Mouse (Mus musculus) T-helper 2 cell (primary cell): ENCODE data around the gene Slc25a38.
"Not testable (repeated sequence)": the region's sequence is repeated elsewhere in the genome, so short reads cannot be mapped to it uniquely, and the experiment has no call there.

Experiments used
- in situ Hi-C: fragments of 300-600 bp; cut with MboI, MseI; formaldehyde crosslinking; loops from one replicate; pipeline ENCODE4 v1.15.1; 2025; ENCODE audit warnings: high pct_unique_total_duplicates

Gene Slc25a38

DNA sequence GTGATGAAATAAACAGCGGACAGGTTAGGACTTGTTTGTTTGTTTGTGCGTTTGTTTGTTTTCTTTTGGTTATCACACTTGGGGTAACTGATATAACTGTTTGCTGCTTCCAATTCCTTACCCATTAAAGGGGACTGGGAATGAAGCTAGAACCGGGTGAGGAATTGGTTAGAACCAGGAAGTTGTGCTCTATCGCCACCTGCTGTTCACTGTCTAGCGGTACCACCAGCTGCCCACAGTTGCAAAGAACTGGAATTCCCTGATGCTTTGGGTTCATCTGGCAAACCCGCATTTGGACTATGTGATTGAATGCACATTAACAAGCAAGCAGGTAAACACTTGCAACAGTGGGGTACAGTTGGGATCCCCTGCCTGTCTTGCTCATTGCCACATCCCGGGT lies 11.5 kb upstream of the Slc25a38 start:
- in situ Hi-C loops: loop anchor here (10.0 kb wide), 1 partner anchor 74 kb away; the partner anchor contains the start of gene Xirp1

DNA sequence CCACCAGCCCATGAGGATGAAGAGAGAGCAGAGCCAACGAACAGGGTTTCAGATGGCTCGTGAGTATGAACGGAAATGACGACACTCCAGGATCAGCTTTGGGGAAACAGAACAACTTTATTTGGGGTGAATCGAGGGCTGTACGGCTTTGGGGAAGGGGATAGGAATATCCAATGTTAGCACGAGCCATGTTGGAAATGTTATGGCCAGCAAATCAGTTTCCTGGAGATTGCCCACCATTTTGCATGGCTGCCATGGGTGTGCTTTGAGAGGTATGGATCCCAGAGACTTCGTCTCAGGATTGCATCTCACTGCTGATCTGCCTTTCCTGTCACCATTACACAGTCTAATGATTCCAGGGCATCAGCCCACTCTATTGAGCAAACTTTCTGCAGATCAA lies 10.9 kb upstream of the Slc25a38 start:
- in situ Hi-C loops: loop anchor here (10.0 kb wide), 1 partner anchor 75 kb away; the partner anchor contains the start of gene Xirp1

DNA sequence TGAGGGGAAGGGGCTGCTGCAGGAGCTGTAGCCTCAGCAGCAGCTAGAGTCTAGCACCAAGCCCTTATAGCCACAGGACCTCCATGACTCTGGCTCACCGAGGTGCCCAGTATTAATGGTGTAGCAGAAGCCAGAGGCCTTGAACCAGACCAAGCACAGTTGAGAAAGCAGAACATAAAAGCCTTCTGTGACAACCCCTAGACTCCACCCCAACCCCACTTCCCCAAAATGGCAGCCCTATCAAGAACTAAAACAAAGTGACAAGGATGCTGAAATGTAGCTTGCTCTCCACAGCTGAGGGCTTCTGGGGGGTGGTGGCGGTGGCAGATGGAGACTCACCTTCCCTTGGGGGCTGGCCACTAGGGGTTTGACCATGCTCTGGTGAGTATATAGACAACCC lies 9.0 kb upstream of the Slc25a38 start:
- in situ Hi-C loops: no loop called here

DNA sequence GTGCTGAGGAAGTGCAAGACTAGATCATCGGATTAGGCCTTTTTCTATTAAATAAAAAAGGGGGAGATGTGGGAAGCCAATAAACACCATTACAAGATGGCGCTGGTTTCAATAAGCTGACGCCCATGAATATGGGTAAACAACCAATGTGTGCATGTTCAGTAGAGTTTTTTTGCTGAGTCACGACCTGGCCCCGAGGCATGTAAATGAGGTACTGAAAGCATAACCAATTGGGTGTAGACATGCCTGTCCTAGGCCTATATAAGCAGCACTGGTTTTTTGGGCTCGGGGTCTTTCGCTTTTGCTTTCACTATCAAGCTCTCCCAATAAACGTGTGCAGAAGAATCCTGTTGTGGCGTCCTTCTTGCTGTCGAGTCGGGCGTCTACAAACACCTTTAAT lies 1.2 kb upstream of the Slc25a38 start:
- in situ Hi-C loops: not testable (repeated sequence)

DNA sequence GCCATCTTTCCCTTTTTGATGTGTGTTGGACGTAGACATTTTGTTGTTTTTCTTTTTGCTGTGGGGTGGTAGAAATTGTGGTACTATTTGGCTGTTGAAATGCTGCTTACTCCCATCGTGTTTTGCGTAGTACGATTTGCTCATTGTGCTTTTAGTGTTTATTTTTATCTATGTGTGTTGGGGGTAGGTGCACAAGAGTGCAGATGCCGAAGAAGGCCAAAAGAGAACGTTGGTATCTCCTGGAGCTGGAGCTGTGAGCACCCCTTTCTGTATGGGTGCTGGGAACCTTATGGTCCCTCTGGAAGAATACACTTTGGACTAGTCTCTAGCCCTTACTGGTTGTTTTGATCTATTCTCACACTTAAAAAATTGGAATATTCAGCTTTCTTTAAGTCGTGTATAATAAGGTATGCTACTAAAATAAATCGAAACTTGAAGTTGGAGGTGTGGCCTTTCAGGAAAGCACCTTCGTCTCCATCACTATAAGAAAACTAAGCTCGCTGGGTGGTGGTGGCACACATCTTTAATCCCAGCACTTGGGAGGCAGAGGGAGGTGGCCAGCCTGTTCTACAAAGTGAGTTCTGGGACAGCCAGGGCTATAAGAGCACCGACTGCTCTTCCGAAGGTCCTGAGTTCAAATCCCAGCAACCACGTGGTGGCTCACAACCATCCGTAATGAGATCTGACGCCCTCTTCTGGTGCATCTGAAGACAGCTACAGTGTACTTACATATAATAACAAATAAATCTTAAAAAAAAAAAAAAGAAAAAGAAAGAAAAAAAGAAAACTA lies 1.2 kb downstream of the Slc25a38 start:
- in situ Hi-C loops: no loop called here

DNA sequence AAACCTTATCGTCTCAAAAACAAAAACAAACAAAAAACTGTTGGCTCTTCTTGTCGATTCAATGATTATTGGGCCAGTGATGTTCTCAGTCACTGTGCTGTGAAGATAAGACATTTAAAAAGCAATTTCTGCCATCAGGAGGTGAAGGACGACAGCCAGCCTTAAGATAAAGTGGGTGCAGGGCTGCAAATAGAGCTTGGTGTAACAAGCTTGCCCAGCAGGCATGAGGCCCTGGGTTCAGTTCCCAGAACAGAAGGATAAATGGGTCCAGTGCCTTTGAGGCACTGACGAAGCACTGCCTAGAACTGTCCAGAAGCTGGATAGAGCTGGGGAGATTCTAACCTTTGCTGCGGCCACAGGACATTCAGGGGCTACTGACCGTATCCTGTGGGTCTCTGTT lies 2.3 kb downstream of the Slc25a38 start:
- in situ Hi-C loops: no loop called here

DNA sequence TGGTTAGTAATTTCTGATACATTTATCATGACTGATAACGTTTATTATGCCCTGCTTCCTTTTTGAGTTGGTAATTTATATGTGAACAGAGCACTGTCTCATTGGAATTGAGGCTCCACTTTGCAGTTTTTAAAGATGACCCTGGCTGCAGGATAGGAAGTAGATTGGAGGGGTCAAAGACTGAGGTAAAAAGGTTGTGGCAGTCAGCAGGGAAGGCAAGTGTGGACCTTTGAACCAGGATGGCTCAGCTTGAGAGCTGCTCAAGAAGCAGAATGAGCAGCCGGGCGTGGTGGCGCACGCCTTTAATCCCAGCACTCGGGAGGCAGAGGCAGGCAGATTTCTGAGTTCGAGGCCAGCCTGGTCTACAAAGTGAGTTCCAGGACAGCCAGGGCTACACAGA lies 3.3 kb downstream of the Slc25a38 start:
- in situ Hi-C loops: no loop called here

DNA sequence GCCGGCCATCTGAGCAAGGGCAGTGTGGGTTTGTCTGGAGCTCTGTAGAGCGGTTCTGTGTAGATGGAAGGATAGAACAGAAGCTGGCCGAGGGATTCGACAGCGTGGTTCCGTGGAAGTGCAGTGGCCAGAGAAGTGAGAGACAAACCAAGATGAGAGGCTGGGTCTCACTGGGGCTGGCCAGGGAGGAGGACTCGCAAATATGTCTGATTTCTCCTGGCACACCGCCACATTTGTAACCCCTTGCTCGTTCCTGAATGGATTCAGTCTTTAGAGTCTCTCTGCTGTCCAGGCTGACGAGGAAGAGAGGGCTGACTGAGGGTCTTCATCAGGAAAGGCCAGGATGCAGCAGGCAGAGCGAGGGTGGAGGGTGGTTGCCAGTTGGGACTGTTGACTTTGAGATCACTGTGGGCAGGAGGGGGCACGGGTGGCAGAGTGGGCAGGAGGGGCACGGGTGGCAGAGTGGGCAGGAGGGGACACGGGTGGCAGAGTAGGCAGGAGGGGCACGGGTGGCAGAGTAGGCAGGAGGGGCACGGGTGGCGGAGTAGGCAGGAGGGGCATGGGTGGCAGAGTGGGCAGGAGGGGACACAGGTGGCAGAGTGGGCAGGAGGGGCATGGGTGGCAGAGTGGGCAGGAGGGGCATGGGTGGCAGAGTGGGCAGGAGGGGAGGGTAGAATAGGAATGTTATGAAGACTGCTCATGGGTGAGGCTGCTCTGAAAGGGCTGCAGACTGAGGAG lies 4.0 kb downstream of the Slc25a38 start:
- in situ Hi-C loops: no loop called here

DNA sequence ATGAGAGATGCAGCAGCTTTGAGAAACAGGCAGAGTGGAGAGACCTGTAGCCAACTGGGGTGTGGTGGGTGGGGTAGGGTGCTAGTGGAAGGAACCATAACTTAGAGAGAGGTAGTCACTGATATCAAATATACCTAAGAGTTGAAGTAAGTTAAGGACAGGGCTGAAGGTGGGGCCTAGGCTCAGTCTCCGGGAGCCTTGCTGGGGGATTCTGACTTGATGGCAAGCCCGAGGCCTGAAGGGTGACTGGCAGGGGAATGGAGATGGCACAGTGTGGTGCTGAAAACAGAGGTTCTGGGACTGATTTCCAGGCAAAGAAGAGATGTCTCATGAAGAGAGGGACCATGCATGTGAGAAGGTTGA lies 4.6 kb downstream of the Slc25a38 start:
- in situ Hi-C loops: no loop called here

DNA sequence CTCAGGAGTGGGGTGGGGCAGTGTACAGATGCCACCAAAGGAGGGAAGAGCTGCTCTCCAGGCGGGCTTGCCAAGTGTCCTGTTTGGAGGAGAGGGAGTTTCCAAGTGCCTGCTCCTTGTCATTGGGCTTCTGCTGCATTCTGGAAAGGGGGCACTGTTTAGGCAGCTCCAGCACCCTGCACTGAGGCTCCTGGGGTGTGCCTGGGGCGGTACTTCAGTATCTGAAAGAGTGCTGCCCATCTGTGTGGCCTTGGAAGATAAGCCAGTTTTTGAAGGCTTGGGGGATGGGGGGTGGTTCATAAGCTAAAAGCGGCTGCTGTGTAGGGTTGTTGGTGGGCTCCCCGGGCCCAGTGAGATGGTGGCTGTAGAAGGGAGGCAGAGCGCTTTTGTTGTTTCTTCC lies 5.4 kb downstream of the Slc25a38 start:
- in situ Hi-C loops: no loop called here

DNA sequence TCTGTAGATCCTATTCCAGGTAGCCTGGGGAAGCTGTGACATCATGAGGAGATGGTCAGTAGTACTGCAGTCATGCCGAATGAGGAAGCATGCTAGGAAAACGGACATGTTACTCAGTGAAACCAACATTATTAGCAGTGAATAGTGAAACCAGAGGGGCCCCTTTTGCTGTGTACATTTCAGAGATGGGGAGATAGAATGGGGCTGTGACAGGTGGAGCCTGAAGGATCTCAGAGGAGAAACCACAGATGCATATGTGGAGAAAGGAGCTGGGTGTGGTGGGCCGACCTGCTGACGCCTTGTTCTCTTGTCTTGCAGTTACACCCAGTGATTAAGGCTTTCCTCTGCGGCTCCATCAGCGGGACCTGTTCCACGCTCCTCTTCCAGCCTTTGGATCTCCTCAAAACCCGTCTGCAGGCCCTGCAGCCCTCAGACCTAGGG lies 6.0 kb downstream of the Slc25a38 start:
- in situ Hi-C loops: no loop called here

DNA sequence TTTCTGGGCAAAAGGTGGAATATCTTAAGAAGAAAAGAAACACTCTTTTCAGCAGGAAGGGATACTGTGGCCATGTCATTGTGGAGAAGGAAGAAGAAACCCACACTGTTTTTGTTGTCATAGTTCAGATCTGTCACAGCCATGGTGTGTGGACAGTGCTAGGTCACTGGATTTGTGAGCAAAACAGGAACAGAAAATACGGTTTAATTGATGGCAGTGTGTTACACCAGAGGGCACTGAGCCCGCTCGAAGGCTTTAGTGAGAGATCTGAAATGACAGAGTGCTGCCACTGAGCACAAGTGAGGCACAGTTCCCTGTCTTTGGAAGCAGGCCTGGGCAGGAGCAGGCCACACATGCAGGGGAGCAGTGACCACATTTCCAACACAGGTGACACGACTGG lies 8.0 kb downstream of the Slc25a38 start:
- in situ Hi-C loops: no loop called here

DNA sequence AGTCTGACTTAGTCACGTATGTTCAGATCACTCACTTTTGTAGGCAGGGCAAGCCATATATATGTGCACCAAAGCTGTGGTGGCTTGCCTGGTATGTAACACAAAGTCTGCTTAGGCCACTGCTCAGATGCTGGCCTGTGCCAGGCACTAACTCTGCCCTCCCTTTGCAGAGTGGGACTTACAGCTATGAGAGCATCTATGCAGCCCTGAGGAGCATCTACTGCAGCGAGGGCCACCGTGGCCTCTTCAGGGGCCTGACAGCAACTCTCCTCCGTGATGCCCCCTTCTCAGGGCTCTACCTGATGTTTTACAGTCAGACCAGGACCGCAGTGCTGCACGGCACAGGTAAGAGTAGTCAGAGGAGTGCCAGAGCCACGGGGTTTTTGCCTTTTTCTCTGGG lies 10.3 kb downstream of the Slc25a38 start:
- in situ Hi-C loops: loop anchor here (10.0 kb wide), 1 partner anchor 96 kb away; the partner anchor contains the start of gene Xirp1

DNA sequence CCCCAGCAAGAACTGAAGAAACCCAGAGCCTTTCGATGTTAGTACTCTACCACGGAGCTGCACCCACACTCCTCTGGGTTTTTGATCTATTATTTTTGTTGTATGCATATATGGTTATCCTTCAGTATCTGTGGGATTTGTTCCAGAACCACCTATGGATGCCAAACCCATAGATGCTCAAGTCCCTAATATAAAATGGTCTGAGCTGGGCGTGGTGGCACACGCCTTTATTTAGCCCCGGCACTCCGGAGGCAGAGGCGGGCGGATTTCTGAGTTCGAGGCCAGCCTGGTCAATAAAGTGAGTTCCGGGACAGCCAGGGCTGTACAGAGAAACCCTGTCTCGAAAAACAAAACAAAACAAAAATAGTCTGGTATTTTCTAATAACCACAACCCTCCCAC lies 16.7 kb downstream of the Slc25a38 start:
- in situ Hi-C loops: loop anchor here (10.0 kb wide), 1 partner anchor 102 kb away; the partner anchor contains the start of gene Xirp1

DNA sequence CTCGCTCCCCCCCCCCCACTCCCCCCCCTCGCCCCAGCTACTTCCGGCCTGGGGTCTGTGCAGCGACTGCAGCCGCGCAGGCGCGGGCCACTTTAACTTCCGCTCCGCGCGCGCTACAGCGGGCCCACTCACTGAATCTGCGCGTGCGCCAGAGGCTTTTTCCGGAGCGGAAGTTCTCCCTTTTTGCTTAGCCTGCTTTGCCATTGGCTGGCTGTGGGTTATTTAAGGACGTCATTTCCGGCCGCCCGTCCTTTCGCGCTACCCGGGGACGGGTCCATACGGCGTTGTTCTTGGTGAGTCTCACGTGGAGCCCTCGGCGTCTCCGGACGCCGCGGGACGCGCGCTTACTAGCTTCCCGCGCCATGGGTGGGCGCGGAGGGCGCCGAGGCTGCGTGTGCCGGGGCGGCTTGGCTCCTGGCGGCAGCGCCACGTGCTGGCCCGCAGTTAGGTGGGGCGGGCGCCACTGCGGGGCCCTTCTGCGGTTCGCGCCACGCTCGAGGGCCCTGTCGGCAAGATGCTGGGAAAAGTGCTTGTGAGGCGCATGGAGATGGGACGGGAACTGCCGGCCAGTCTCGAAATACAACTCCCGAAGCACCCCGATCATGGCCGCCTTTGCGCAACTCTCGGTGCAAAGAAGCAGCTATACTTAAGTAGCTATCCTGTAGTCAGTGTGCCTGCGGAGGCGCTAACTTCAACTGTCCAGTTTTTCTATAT lies 17.5 kb downstream of the Slc25a38 start, which contains the start of gene Rpsa:
Gene Rpsa, plus strand, starts transcription at position 152 of the 714 bp plus-strand sequence.
- in situ Hi-C loops: loop anchor here (10.0 kb wide), 1 partner anchor 103 kb away; the partner anchor contains the start of gene Xirp1

DNA sequence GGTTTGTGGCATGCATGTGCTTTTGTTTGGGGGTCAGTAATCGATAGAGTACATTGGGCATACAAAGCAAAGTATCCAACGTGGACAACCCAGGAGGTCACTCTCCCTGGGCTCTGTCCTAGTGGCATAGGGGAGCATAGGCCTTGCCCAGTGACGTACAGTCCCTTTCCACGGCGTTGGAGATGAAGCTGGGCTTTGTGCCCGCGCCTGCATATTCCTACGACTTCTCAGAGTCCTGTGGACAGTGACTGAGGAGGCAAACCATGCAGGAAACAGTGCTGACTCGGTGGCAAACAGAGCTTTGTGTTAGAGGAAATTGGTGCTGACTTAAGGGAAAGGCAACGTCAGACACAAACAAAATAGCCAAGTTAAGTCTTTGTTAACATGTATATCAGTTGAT lies 19.1 kb downstream of the Slc25a38 start:
- in situ Hi-C loops: loop anchor here (10.0 kb wide), 1 partner anchor 104 kb away; the partner anchor contains the start of gene Xirp1

DNA sequence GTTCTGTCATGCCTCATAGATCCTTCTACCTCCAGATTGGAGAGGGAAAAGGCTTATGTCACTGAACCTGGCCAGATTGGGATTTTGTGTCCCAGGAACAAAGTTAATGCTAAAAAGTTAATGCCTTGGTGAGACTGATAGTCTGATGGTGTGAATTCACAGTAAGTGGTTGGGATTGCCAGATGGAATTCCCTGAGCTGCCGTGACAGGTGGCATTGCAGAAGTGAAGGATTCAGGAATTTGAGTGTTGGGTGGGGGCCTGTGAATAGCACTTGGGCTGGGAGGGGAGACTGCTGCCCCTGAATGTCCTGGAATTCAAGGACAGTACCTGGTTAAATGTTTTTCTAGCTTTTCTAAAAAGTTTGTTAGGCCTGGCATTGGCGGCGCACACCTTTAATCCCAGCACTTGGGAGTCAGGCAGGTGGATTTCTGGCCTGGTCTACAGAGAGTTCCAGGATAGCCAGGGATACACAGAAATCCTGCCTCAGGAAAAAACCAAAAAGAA lies 21.7 kb downstream of the Slc25a38 start:
- in situ Hi-C loops: no loop called here

DNA sequence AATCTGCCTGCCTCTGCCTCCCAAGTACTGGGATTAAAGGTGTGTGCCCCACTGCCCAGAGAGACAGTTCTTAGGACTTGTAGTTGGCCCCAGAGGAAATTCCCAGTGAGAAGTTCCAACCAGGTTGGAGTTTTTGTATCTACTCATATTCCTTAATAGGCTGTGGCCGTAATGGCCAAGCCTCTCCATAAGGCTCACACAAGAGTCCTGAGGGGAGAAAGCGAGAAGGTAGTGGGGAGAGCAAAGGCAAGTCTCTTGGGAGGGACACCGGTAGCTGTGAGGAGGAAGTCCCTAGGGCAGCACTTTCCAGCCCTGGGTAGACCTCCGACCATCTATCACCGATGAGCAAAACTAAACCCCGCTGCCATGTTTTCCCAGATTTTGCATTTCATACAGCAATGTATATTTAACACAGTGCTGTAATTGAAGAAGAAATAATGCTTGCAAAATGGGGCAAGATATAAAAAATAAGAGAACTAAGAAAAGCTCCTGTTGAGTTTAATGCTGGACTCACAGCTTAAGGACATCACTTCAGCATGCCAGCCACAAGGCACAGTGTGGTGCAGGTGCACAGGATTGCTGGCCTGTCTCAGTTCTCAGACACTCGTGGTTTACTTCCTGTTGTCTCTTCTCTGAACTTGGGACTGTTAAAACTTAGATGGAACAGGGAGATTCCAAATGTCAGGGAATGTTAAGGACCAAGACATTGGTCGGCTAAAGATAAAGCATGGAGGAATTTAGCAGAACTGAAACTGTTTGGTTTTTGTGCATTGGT lies 23.0 kb downstream of the Slc25a38 start:
- in situ Hi-C loops: no loop called here

DNA sequence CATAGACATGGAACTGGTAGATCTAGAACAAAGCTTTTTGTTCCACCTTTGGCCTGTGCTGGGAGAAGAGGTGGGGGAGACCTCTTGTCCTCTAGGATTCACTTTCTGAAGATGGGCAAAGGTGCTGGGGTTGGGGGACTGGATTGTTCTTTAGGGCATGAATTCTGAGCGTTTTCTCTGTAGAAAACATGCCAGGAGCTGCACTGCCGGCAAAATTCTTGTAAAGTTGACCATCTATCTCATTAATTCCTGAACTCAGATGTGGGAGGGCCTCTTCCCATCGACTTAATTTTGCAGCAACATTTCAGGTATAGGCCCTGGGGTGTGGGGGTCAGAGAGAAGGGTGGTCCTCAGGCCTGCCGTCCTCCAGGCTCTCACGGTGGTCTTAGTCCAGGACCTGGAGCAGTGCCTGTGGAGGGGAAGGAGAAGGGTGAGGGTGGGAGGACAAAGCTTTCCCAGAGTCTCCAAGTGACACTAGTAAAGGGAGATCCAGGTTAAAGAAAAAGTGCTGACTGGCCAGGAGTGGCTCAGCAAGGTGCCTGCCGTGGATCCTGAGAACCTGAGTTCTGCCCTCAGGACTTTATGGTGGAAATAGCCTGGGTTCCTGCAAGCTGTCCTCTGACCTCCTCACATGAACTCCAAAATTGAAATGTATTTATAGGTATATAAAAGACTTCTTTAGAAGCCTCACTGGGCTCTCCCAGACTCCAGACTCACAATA lies 23.7 kb downstream of the Slc25a38 start:
- in situ Hi-C loops: no loop called here

DNA sequence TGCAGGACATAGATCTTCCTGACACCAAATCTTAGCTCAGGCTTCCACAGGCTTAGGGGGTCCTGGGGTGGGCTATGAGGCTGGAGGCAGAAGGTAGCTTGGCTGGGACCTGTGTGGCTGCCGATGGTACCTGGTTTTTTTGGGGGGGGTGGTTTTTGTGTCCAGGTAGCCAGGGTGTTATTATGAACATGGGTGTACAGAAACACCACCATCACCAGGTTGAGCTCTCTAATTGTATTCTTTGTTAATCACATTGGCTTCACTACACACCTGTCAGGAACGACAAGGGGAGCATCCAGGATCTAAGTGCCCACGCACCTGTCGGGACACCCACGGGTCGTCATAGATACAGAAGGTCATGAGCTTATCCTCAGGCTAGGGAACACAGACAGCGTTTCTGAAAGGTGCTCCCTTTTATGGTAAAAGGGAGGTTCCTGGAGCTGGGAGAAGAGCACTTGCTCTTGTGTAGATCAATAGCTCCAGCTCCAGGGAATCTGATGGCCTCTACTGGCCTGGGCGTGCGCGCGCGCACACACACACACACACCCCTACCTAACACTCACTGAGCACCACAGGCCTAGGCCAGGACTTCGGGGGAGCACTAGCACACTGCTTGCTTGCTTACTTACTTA lies 24.5 kb downstream of the Slc25a38 start:
- in situ Hi-C loops: loop anchor here (5.0 kb wide), 1 partner anchor 38 kb away; no protein-coding TSS in a partner anchor
